Mouse (Mus musculus): ENCODE measurements around the gene Olfr1415. TPM values are rescaled to one million over a fixed set of nuclear protein-coding genes. Genes with fewer than 3 reads are reported as not detected.
"Not testable (repeated sequence)": the region's sequence is repeated elsewhere in the genome, so short reads cannot be mapped to it uniquely, and the experiment has no call there.

Olfr1415 gene
- not detected in 2 replicates for polyA plus RNA-seq (2015; fragmentation: Nextera tagmentation; extraction: Ambion mirVana)

DNA sequence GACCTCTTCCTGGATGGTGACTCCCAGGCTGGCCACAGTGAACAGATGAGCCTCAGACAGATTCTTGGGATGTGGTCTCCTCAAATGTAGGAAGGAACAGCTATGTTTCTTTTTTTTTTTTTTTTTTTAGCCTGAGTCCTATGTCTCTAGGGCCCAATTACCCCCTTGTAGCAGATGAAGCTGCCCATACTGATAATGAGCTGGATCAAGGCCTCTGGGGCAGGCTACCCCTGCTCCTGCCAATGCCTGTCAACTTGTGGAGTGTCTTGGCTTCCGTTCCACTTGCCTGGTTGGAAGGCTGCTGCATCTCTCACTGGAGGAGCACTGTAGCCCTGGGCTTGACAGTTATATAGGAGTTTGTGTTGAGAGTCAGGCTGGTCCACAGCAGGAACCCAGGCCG lies at the start of gene Olfr1415:
Olfr1415 (minus strand) TSS at position 101 of the 400 bp plus-strand sequence.
- ATAC-seq (replicated peaks), result no peak
- Histone ChIP-seq H3K4me3 (no peak within 1 kb of the TSS), H3K36me3 (replicated peaks) (no peaks in the 10 kb centered on the region), H3K9me3 (no peaks in the 10 kb centered on the region), H3K9ac (no peak within 1 kb of the TSS), H3K27ac (no peak within 1 kb of the TSS), H3K4me1 (no peaks in the 10 kb centered on the region), H3K27me3 (replicated peaks) (no peaks in the 10 kb centered on the region), H3K4me2 (no peak within 1 kb of the TSS)
- 89% methylated on average over 2 of the region's 2 CpGs for WGBS

DNA sequence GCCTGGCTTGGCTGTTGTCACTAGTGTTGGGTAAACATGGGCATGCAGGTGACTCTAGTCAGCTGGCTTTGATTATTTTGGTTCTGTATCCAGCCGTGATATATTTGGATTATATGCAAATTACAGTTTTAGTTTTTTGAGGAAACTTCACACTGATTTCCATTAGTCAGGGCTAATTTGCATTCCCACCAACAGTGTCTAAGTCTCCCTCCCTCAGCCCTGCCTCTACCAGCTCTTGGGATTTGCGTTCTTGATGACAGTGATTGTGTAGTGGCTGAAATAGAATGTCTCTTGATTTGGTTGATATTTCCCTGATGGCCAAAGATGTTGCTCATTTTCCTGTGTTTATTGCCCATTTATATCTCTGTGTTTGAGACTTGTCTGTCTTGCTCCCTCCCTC lies 43.2 kb upstream of the Olfr1415 start:
- H3K27me3 ChIP-seq (replicated peaks), result no peaks in the 10 kb centered on the region
- H3K36me3 ChIP-seq (replicated peaks), result no peaks in the 10 kb centered on the region
- no peak overlapping the region for H3K4me3 ChIP-seq
- H3K9ac ChIP-seq, result no peak overlapping the region
- no peaks in the 10 kb centered on the region for H3K4me1 ChIP-seq
- ATAC-seq (replicated peaks), result no peak
- H3K9me3 ChIP-seq, result no peaks in the 10 kb centered on the region
- no peak overlapping the region for H3K27ac ChIP-seq
- no peak overlapping the region for H3K4me2 ChIP-seq
- 45% methylated on average over 2 of the region's 2 CpGs for WGBS

DNA sequence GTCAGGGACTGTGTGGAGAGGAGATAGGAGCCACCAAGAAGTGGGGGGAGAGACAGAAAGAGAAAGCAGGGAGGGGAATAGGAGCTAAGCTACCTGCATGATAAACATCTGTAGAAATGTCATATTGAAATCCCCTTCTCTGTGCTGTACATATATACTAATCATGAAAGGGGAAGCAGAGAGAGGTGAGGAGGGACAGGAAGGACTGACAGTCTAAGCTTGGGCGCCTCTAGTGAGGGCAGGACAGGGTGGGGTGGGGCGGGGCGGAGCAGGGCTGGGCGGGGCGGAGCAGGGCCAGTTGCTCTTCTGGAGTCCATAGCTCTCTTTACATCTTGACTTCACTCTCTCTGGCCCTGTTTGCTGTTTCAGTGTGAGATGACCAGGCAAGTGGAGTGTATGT lies 41.1 kb upstream of the Olfr1415 start:
- no peak overlapping the region for H3K9ac ChIP-seq
- H3K4me2 ChIP-seq, result no peak overlapping the region
- ATAC-seq (replicated peaks), result no peak
- H3K4me1 ChIP-seq, result no peaks in the 10 kb centered on the region
- 42% methylated on average over 5 of the region's 5 CpGs for WGBS
- H3K27ac ChIP-seq, result no peak overlapping the region
- no peaks in the 10 kb centered on the region for H3K9me3 ChIP-seq
- H3K36me3 ChIP-seq (replicated peaks), result no peaks in the 10 kb centered on the region
- H3K4me3 ChIP-seq, result no peak overlapping the region
- no peaks in the 10 kb centered on the region for H3K27me3 ChIP-seq (replicated peaks)

DNA sequence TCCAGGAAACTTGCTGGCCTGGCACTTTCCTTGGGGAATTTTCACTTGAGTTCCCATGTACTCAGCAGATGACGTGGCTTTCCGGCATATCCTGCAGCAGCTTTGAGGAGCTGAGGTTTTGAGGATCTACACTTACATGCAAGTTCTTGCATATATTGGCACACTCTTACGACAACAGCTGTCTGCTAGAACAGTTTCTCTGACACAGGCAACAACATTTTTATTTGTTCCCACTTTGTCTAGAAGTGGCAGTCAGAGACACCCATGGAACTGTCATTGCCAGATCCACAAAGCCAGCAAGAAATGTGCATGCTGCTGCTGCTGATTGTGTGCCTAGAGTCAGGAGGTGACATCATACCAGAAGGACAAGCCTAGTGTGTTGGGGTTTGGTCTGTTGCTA lies 27.9 kb upstream of the Olfr1415 start:
- Histone ChIP-seq H3K27ac (no peak overlapping the region), H3K4me3 (no peak overlapping the region), H3K9me3 (no peaks in the 10 kb centered on the region), H3K9ac (no peak overlapping the region), H3K4me1 (no peaks in the 10 kb centered on the region), H3K27me3 (replicated peaks) (no peaks in the 10 kb centered on the region), H3K4me2 (no peak overlapping the region), H3K36me3 (replicated peaks) (no peaks in the 10 kb centered on the region)
- no peak for ATAC-seq (replicated peaks)
- WGBS, result 86% methylated on average over 3 of the region's 3 CpGs

DNA sequence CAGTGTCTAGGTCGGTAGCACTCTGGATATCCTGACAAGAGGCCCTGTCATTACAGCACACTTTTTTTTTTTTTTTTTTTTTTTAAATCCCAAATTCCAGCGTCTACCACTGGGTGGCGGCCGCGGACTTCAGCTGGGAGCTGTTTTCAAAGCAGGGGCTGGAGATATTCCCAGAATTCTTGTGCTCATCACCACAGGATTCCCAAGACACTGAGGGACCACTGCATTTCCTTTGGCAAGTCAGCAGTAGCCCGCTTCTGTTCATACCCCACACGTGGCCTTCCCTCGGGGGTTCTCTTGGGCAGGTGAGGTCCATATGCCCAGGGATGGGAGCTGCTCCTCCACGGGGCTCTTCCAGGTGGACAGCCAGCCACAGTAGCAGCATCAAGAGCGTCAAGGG lies 25.5 kb upstream of the Olfr1415 start:
- peak; percentile 60; the same call in 1 of the 2 replicates for ATAC-seq (replicated peaks)
- Histone ChIP-seq H3K27me3 (replicated peaks) (no peaks in the 10 kb centered on the region), H3K9me3 (no peaks in the 10 kb centered on the region), H3K4me3 (no peak overlapping the region), H3K27ac (no peak overlapping the region), H3K4me2 (peak overlapping the region; percentile 31; the same call in 1 of the 2 replicates), H3K9ac (no peak overlapping the region), H3K4me1 (no peaks in the 10 kb centered on the region), H3K36me3 (replicated peaks) (no peaks in the 10 kb centered on the region)
- WGBS, result 16% methylated on average over 10 of the region's 10 CpGs

DNA sequence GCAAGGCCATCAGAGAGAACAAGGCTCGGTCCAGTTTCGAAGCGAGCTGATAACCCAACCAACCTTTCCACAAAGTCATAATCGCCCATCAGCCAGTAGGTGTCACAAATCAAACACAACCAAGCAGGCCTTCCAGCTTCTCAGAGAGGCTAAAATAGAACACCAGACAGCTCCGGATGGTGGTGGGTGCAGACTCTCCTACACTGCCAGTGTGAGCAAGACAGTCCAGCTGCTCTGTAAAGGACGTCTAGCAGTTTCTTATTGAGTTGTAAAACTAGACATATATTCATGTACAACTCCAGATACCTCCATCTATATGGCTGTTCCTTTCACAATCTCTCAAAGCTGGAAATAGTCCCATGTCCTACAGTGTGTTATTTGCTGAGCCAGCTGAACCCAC lies 23.1 kb upstream of the Olfr1415 start:
- Histone ChIP-seq H3K27ac (no peak overlapping the region), H3K4me2 (no peak overlapping the region), H3K9ac (no peak overlapping the region), H3K27me3 (replicated peaks) (no peaks in the 10 kb centered on the region), H3K9me3 (no peaks in the 10 kb centered on the region), H3K36me3 (replicated peaks) (no peaks in the 10 kb centered on the region), H3K4me3 (no peak overlapping the region), H3K4me1 (no peaks in the 10 kb centered on the region)
- ATAC-seq (replicated peaks), result no peak
- WGBS, result 89% methylated on average over 6 of the region's 6 CpGs

DNA sequence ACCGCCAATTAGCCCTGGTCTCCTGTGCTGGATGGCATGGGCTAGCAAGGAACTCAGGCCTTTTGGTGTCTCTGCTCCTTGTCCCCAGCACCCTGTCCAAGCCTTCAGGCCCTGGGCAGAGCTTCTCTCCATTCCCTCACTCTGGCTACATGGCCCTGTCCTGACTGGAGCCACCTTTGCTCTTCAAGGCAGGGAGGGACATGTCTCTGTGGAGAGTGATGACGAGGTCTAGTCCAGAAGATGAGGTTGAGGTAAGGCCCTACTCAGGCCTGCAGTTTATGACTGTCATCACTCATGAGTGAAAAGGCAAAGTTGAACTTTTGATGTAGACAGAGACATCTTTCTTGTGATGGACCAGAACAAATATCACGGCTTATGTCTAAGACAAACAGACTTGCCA lies 22.7 kb upstream of the Olfr1415 start, which contains the start of gene Olfr1414:
Olfr1414 (minus strand) TSS at position 101 of the 400 bp plus-strand sequence.
- Histone ChIP-seq H3K4me1 (no peaks in the 10 kb centered on the region), H3K27me3 (replicated peaks) (no peaks in the 10 kb centered on the region), H3K9me3 (no peaks in the 10 kb centered on the region), H3K4me3 (no peak within 1 kb of the TSS), H3K9ac (no peak within 1 kb of the TSS), H3K36me3 (replicated peaks) (no peaks in the 10 kb centered on the region), H3K27ac (no peak within 1 kb of the TSS), H3K4me2 (no peak within 1 kb of the TSS)
- WGBS, result 88% methylated on average over 3 of the region's 3 CpGs
- no peak for ATAC-seq (replicated peaks)

DNA sequence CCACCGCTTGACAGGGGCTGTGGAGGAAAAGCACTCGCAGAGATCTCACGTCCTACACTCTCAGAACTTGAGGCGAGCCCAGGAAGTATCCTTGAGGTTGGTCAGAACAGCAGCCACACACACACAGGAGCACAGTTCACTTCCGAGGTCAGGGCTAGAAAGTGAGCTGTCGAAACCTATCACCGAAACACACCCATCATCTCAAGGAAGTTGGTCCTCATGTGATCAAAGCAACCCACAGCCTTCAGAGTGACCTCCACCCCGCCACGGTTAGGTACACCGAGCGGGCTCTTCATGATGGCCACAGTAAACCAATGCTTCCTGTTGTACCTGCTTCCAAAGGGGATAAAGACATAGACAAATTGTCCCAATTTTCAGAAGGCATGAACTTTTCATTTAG lies 19.5 kb upstream of the Olfr1415 start:
- no peaks in the 10 kb centered on the region for H3K36me3 ChIP-seq (replicated peaks)
- H3K9ac ChIP-seq, result no peak overlapping the region
- no peaks in the 10 kb centered on the region for H3K27me3 ChIP-seq (replicated peaks)
- 87% methylated on average over 11 of the region's 11 CpGs for WGBS
- H3K4me3 ChIP-seq, result no peak overlapping the region
- no peak for ATAC-seq (replicated peaks)
- H3K9me3 ChIP-seq, result no peaks in the 10 kb centered on the region
- H3K27ac ChIP-seq, result no peak overlapping the region
- no peak overlapping the region for H3K4me2 ChIP-seq
- H3K4me1 ChIP-seq, result no peaks in the 10 kb centered on the region

DNA sequence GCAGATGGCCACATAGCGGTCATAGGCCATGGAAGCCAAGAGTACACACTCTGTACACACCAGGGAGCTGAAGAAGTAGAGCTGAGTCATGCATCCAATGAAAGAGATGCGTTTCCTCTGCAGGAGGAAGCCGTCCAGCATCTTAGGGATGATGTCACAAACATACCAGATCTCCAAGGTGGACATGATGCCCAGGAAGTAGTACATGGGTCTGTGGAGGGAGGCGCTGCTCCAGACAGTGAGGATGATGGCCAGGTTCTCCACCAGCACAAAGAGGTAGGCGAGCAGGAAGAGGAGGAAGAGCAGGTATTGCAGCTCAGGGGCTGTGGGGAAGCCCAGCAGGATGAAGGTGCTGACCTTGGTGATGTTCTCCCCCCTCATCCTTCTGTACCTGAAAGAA lies 15.7 kb upstream of the Olfr1415 start:
- H3K9me3 ChIP-seq; H3K4me3 ChIP-seq; H3K27me3 ChIP-seq (replicated peaks); H3K27ac ChIP-seq; H3K36me3 ChIP-seq (replicated peaks); H3K4me1 ChIP-seq; ATAC-seq (replicated peaks); H3K9ac ChIP-seq; H3K4me2 ChIP-seq: not testable (repeated sequence)
- 90% methylated on average over 5 of the region's 5 CpGs for WGBS

DNA sequence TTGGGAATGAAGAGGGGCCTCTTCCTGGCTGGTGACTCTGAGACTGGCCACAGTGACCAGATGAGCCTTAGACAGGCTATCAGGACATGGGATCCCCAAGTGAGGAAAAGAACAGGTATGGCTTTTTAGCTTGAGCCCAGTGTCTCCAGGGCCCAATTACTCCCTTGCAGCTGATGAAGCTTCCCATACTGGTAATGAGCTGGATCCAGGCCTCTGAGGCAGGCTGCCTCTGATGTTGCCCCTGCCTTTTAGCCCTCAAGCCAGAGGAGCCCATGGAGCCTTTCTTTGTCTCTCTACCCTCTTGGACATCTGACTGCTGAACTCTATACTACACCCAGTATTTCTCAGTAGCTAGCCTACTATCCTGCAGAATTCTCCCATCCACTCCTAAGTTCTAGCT lies 10.9 kb downstream of the Olfr1415 start, which contains the start of gene Olfr1416:
Olfr1416 (minus strand) TSS at position 101 of the 400 bp plus-strand sequence.
- no peak for ATAC-seq (replicated peaks)
- Histone ChIP-seq H3K4me2 (no peak within 1 kb of the TSS), H3K27ac (no peak within 1 kb of the TSS), H3K9ac (no peak within 1 kb of the TSS), H3K4me1 (no peaks in the 10 kb centered on the region), H3K9me3 (no peaks in the 10 kb centered on the region; the same call in 1 of the 2 replicates), H3K36me3 (replicated peaks) (no peaks in the 10 kb centered on the region), H3K27me3 (replicated peaks) (no peaks in the 10 kb centered on the region), H3K4me3 (no peak within 1 kb of the TSS)

DNA sequence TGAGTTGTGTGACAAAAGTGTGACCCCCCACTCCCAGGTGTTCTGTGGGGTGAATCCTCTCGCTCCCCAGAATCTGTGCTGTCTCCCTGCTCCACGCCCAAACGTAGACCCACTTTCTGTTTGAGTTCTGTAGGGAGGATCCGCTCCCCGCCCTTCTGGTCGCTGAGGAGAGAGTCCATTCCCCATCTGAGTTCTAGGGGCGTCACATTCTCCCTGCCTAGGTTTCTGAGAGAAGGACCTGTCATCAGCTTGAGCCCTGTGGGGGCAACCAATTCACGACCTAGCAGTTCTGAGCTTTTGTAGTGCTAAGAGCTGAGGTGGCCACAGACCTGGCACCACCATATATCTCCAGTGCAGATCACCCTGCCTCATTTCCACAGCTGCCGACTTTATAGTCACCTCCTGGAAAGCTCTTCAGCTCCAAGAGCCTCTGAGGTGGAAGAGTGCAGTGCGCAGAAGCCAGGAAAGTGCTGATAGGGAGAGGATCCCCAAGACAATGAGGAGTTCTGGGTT lies 21.8 kb downstream of the Olfr1415 start:
- peak overlapping the region; percentile 88 for H3K4me3 ChIP-seq
- no peaks in the 10 kb centered on the region for H3K9me3 ChIP-seq
- peak overlapping the region; percentile 90 for H3K4me2 ChIP-seq
- WGBS, result 4% methylated on average over 10 of the region's 10 CpGs
- peak overlapping the region; percentile 90 for H3K9ac ChIP-seq
- H3K36me3 ChIP-seq (replicated peaks), result peaks cover 12% of the 10 kb centered on the region; the same call in 1 of the 2 replicates
- peak overlapping the region; percentile 53; the same call in 1 of the 2 replicates for H3K27ac ChIP-seq
- 0 out of 2 replicates have a peak, but pooled peaks cover 5% of the 10 kb centered on the region for H3K27me3 ChIP-seq (replicated peaks)
- no peak; the same call in none of the 2 replicates for ATAC-seq (replicated peaks)
- peaks cover 17% of the 10 kb centered on the region for H3K4me1 ChIP-seq

DNA sequence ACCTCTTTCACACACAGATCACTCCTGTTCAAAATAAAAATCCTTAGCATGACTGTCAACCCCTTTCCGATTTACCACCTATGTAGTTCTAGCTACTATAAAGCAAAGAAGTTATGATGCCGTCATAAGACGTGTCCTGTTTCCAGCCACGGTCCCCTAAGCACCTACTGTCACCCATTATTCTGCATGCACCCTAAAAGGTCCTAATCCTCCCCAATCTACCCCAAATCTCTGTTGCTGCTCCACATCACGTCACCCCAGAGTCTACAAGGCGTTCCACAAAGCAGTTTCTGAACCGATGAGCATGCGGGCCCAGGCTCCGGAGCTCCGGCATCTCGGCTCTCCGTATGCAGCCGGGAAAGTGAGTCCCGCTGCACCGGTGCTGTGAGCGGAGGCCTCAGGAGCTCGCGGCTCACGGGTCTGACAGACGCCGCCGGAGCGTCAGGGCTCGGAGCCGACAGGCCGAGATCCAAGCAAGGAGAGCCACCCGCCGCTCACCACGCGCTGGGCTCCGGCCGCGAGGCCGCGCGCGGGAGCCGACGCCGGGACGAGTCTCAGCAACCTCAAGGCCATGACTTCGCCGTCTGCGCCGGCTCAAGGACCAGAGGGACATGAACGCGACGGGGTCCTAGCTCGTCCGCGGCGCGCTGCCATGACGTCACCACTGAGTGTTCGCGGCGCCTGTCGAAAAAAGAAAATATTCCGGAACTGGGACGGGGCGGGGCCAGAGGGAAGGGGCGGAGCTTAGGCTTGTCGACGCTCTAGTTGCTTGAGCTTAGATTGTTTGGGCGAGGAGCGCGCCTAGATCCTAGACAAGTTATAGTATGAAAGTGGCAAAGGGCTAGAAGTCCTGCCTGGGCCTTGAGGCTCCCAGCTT lies 22.5 kb downstream of the Olfr1415 start, which contains the start of gene Ndufa10:
Ndufa10 (minus strand) TSS at position 696 of the 877 bp plus-strand sequence.
- peak; percentile 93 for ATAC-seq (replicated peaks)
- Histone ChIP-seq H3K4me2 (peak within 1 kb of the TSS; percentile 90), H3K27me3 (replicated peaks) (0 out of 2 replicates have a peak, but pooled peaks cover 3% of the 10 kb centered on the region), H3K36me3 (replicated peaks) (peaks cover 13% of the 10 kb centered on the region; the same call in 1 of the 2 replicates), H3K4me1 (peaks cover 17% of the 10 kb centered on the region), H3K9ac (peak within 1 kb of the TSS; percentile 90), H3K27ac (peak within 1 kb of the TSS; percentile 79), H3K4me3 (peak within 1 kb of the TSS; percentile 88), H3K9me3 (no peaks in the 10 kb centered on the region)
- WGBS, result under 1% methylated on average over 67 of the region's 67 CpGs

Data from midbrain, embryonic 15.5 days (tissue).